Mouse (Mus musculus): ENCODE results near the gene Uck2. TPM values are rescaled to one million over a fixed set of nuclear protein-coding genes. Genes with fewer than 3 reads are reported as not detected.

Uck2 gene
- polyA plus RNA-seq, 1 experiment from 2014 or later: 83.2 TPM

DNA sequence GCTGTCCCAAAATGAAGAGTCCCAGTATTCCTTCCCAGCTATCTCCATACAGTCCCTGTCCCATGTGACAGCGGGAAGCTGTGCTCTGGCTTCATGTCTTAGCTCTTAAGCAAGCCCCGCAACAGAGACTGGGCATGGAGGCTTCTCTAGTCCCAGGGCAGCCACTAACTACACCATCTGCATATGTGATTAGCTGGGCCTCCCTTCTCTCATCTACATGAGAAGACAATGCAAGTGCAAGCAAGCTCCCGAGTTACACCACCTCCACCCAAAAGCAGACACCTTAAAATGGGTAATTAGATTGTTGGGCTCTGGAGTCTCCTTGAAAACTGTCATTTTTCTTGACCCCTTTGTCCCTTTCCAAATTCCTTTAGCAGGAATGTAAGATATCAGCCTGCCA is 3.0 kb downstream of the Uck2 start:
- H3K27me3 ChIP-seq: no peaks in the 10 kb centered on the region
- no peak for ATAC-seq (ENCODE audit: low FRiP score, low read depth)
- H3K4me3 ChIP-seq: no peak overlapping the region
- WGBS: 71% methylated on average over 3 of the region's 3 CpGs
- peaks cover 4% of the 10 kb centered on the region; the same call in 1 of the 2 replicates for H3K36me3 ChIP-seq
- peaks cover 29% of the 10 kb centered on the region for H3K4me1 ChIP-seq
- H3K9me3 ChIP-seq: no peaks in the 10 kb centered on the region
- no peak overlapping the region for H3K27ac ChIP-seq
- H3K4me2 ChIP-seq (replicated peaks): 0 out of 2 replicates have a peak overlapping the region, but pooled peaks have one; percentile 78
- no peak overlapping the region for H3K9ac ChIP-seq

DNA sequence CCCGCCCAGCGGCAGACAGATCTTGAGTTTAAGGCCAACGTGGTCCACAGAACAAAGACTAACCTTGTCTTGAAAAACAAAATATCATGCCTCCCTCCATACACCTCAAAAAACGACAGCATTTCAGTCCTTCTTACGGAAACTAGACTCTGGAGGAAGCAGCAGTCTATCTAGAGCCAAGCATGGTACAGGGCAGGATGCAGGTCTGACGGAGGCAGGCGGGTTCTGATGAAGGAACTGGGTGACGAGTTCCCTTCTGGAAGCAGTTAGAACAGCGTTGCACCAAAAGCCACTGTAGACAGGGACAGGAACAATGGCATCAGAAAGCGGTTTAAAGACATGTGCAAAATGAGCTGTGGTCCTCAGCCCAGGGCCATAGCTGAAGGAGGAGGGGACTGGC is 5.1 kb downstream of the Uck2 start:
- H3K9me3 ChIP-seq: no peaks in the 10 kb centered on the region
- H3K27me3 ChIP-seq: no peaks in the 10 kb centered on the region
- peaks cover 4% of the 10 kb centered on the region; the same call in 1 of the 2 replicates for H3K36me3 ChIP-seq
- WGBS: 88% methylated on average over 10 of the region's 10 CpGs
- no peak overlapping the region for H3K4me3 ChIP-seq
- H3K27ac ChIP-seq: no peak overlapping the region
- no peak overlapping the region for H3K4me2 ChIP-seq (replicated peaks)
- no peak for ATAC-seq (ENCODE audit: low FRiP score, low read depth)
- H3K9ac ChIP-seq: no peak overlapping the region
- H3K4me1 ChIP-seq: peaks cover 24% of the 10 kb centered on the region

DNA sequence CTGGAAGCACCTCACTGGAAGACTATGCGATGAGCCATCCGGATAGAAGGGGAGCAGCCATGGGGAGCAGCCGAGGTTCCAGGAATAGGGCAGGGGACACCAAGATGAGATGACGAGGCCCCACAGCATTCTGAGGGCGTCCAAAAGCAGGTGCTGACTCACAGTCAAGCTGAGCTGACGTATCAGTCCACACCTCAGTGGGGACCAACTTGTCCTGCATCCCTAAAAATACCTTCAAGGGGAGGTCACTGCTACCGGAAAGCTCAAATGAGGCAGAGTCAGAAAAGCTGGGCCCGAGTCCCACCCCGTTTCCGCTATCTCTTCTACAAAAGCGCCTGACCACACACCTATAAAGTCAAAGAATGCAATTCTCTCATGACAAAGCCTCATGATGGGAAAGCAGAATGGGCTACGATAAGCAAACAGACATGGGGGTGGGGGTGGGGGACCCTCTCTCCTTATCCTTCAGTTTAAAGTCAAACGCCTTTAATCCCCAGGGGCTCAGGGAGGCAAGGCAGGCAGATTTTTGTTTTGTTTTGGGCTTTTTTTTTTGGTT is 5.9 kb downstream of the Uck2 start:
- no peak overlapping the region for H3K4me2 ChIP-seq (replicated peaks)
- ATAC-seq (ENCODE audit: low FRiP score, low read depth): no peak
- no peaks in the 10 kb centered on the region for H3K27me3 ChIP-seq
- H3K4me1 ChIP-seq: peaks cover 24% of the 10 kb centered on the region
- no peak overlapping the region for H3K27ac ChIP-seq
- 84% methylated on average over 13 of the region's 13 CpGs for WGBS
- H3K9ac ChIP-seq: no peak overlapping the region
- no peak overlapping the region for H3K4me3 ChIP-seq
- peaks cover 4% of the 10 kb centered on the region; the same call in 1 of the 2 replicates for H3K36me3 ChIP-seq
- H3K9me3 ChIP-seq: no peaks in the 10 kb centered on the region

DNA sequence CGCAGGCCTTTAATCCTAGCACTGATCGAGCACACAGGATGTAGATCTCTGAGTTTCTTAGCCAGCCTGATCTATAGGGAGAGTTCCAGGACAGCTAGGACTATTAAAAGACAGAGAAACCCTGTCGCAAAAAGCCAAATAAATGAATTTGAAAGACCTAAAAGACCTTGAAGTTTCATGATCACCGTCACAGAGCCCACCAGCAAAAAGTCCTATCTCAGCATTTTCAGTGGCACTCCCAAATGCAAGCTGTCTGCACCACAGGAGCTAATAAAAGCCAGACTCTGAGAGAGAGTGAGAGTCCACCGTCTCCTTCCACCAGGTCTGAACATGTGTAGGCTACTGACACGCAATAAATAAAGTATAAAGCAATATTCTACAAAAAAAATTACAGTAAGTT is 6.7 kb downstream of the Uck2 start:
- H3K4me3 ChIP-seq: no peak overlapping the region
- no peak for ATAC-seq (ENCODE audit: low FRiP score, low read depth)
- H3K27ac ChIP-seq: no peak overlapping the region
- H3K9me3 ChIP-seq: no peaks in the 10 kb centered on the region
- 51% methylated on average over 6 of the region's 6 CpGs for WGBS
- H3K4me2 ChIP-seq (replicated peaks): no peak overlapping the region
- H3K36me3 ChIP-seq: peaks cover 4% of the 10 kb centered on the region; the same call in 1 of the 2 replicates
- no peaks in the 10 kb centered on the region for H3K27me3 ChIP-seq
- H3K9ac ChIP-seq: no peak overlapping the region
- peaks cover 24% of the 10 kb centered on the region for H3K4me1 ChIP-seq

DNA sequence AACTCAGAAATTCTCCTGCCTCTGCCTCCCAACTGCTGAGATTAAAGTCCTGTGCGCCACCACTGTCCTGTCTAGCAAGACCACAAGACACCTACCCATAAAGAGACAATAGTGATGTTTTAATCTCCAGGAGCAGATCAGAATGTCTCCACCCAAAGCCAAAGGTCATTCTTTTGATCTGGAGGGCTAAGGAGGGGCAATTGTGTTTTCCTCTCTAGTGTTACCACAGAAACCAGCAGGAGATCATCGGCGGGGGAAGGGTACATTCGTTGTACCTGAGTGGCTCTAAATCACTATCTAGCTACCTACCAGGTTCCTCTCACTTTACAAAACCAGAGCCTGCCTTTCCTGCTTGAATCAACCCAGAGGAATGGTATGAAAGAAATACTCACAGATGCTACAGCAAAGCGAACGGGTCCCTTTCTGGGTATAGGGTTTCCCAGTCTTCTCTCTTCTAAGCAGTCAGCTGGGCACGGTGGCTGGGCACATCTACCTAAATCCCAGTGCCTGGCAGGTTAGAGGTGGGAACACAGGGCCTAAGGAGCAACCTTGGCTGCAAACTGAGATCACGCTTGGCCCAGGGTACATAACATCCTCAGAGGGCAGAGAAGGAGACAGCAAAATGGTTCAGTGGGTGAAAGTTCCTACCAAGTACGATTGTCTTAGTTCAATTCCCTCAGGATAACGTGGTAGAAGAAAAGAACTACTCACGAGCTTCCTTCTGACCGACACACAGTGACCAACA is 10.3 kb downstream of the Uck2 start:
- WGBS: 85% methylated on average over 12 of the region's 12 CpGs
- ATAC-seq (ENCODE audit: low FRiP score, low read depth): no peak

DNA sequence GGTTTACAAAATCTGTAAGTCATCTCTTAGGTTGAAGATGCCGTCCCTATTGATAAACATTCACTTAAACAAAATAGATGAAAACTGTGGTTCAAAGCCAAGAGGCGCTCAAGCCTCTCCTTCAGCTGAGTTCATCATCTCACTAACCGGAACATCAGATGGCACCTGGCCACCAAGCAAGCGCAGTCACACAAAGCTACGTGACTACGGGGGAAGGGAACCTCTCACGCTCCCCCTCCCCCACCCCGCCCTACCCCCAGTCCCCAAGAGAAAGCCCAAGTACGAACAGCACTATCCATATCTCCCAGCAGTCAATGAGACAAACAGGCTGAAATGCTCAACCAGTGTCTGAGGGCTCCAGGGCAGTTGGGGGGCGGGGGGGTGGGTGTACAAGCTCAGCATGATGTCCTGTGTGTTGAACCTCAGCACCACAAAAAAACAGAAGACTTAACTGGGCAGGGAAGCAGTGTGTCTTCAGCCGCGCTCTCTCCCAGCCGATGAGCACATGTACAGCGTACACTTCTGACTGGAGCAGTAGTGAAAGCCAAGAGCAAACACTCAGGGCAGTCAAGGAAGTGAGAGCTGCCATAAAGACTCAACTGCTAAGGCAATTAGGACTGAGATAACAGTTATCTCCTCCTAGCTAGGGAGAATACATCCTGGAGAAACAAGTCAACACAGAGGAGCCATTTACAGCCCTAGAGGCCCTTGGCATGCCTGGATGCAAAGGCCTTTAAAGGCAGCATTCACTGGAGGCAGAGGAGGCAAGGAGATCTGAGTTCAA is 11.5 kb downstream of the Uck2 start:
- Histone ChIP-seq H3K9me3 (no peaks in the 10 kb centered on the region), H3K4me3 (no peak overlapping the region), H3K36me3 (no peaks in the 10 kb centered on the region), H3K4me1 (peaks cover 41% of the 10 kb centered on the region), H3K4me2 (replicated peaks) (no peak overlapping the region), H3K27me3 (no peaks in the 10 kb centered on the region), H3K27ac (no peak overlapping the region), H3K9ac (no peak overlapping the region)
- no peak for ATAC-seq (ENCODE audit: low FRiP score, low read depth)
- 68% methylated on average over 14 of the region's 14 CpGs for WGBS

More for the DNA sequence above, 10.3 kb downstream of the Uck2 start:
- H3K27ac ChIP-seq: no peak overlapping the region
- H3K4me1 ChIP-seq: peaks cover 36% of the 10 kb centered on the region
- no peak overlapping the region for H3K9ac ChIP-seq
- no peak overlapping the region for H3K4me2 ChIP-seq (replicated peaks)
- H3K27me3 ChIP-seq: no peaks in the 10 kb centered on the region
- no peak overlapping the region for H3K4me3 ChIP-seq
- no peaks in the 10 kb centered on the region for H3K9me3 ChIP-seq
- H3K36me3 ChIP-seq: no peaks in the 10 kb centered on the region

DNA sequence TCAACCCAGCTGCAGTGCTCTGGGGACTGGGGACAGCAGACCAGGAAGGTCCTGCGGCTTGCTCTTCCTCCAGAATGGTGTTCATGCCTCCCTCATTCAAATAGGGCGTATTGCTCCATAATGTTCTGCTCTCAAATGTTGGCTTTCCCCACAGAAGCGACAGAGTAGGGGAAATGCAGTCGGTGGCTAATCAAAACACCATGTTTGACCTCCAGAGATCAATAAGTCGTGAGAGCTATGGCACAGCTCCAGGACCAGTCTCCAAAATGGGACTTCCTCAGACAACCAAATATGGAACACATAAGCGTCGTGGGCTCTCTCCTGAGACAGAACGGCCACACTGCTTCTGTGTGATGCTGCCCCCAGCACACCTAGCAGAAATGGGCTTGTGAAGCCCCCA is 13.3 kb downstream of the Uck2 start:
- 0 out of 2 replicates have a peak overlapping the region, but pooled peaks have one; percentile 19 for H3K4me2 ChIP-seq (replicated peaks)
- H3K4me1 ChIP-seq: peaks cover 42% of the 10 kb centered on the region
- H3K36me3 ChIP-seq: no peaks in the 10 kb centered on the region
- no peak overlapping the region for H3K4me3 ChIP-seq
- H3K9ac ChIP-seq: no peak overlapping the region
- ATAC-seq (ENCODE audit: low FRiP score, low read depth): no peak
- peak overlapping the region; percentile 39; the same call in 1 of the 2 replicates for H3K27ac ChIP-seq
- H3K27me3 ChIP-seq: no peaks in the 10 kb centered on the region
- 32% methylated on average over 8 of the region's 8 CpGs for WGBS
- H3K9me3 ChIP-seq: no peaks in the 10 kb centered on the region

DNA sequence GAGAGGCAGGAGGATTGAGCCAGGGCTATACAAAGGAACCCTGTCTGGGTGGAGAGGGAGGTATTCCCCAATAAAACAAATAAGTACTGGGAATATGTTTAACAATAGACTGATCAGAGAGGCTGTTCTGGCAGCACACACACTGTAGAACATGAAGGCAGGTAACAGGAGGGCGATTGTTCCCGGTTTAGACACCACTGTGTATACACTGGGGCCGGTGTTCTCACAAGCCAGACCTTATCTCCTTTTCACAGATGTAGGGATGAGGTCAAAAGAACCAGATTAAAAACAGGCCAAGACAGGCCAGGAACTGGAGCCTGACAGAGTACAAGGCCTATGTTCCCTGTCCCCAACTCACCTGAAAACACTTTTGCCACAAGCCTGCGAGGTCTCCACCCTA is 13.8 kb downstream of the Uck2 start:
- 44% methylated on average over 4 of the region's 4 CpGs for WGBS

DNA sequence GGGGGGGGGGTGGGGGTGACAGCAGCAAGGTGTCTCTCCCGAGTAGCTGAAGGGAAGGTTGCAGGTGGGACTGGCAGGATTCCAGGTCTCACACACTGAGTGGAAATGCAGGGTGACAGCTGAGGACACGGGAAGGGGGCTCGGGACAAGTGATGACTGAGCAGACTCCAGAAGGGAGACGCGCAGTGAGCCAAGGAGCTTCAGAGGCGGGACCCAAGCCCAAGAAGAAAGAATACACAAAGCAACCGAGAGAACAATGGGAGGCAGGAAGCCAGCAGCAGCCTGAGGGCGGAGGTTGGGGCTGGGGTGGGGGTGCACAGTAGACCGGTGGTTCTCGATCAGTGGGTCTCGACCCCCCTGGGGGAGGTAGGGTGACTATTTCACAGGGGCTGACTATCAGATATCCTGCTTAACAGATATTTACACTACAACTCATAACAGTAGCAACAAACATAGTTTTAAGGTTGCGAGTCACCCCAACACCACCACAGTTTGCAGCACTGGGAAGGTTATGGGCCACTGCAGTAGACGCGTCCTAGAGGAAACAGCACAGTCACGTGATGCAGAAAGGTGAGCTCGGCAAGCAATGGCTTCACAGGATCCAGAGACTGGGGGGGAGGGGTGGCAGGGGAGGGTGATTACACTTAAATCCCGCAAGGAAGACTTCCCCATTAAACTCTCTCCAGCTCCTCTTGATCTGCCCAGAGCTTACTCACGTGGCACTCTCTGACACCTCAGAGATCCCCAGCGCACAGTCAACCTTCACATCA is 14.6 kb downstream of the Uck2 start:
- peak overlapping the region; percentile 53; the same call in 1 of the 2 replicates for H3K27ac ChIP-seq
- WGBS: 17% methylated on average over 19 of the region's 19 CpGs
- no peaks in the 10 kb centered on the region for H3K27me3 ChIP-seq
- peaks cover 45% of the 10 kb centered on the region for H3K4me1 ChIP-seq
- no peaks in the 10 kb centered on the region for H3K36me3 ChIP-seq
- H3K9me3 ChIP-seq: no peaks in the 10 kb centered on the region
- H3K4me2 ChIP-seq (replicated peaks): peak overlapping the region; percentile 52
- ATAC-seq (ENCODE audit: low FRiP score, low read depth): peak; percentile 42
- 0 out of 2 replicates have a peak overlapping the region, but pooled peaks have one; percentile 3 for H3K4me3 ChIP-seq
- H3K9ac ChIP-seq: no peak overlapping the region

More for the DNA sequence above, 13.8 kb downstream of the Uck2 start:
- Histone ChIP-seq H3K4me3 (no peak overlapping the region), H3K9me3 (no peaks in the 10 kb centered on the region), H3K27me3 (no peaks in the 10 kb centered on the region), H3K4me2 (replicated peaks) (peak overlapping the region; percentile 52), H3K4me1 (peaks cover 42% of the 10 kb centered on the region), H3K27ac (0 out of 2 replicates have a peak overlapping the region, but pooled peaks have one; percentile 39), H3K36me3 (no peaks in the 10 kb centered on the region), H3K9ac (no peak overlapping the region)
- no peak for ATAC-seq (ENCODE audit: low FRiP score, low read depth)

DNA sequence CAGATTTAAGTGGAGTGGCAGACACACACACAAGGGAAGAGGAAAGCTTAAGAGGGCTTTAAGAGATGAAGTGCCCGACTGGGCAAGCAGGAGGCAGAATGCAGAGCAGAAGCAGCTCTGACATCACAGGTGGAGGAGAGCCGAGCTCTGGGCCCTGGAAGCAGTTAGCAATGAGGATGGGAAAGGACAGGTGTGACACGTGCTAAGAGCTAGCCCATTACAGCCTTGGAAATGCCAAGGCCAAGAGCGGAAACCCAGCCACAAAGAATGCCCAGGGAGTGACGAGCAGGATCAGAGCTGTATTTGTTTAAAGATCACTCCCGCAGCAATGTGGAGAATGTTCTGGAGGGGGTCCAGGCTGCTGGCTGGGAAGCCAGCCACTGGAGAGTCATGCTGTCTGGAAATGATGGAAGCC is 15.3 kb downstream of the Uck2 start:
- H3K9ac ChIP-seq: no peak overlapping the region
- H3K4me2 ChIP-seq (replicated peaks): peak overlapping the region; percentile 52
- WGBS: 27% methylated on average over 6 of the region's 6 CpGs
- H3K4me3 ChIP-seq: no peak overlapping the region
- no peaks in the 10 kb centered on the region for H3K36me3 ChIP-seq
- H3K27ac ChIP-seq: peak overlapping the region; percentile 53
- H3K27me3 ChIP-seq: no peaks in the 10 kb centered on the region
- peaks cover 45% of the 10 kb centered on the region for H3K4me1 ChIP-seq
- ATAC-seq (ENCODE audit: low FRiP score, low read depth): peak; percentile 57
- H3K9me3 ChIP-seq: no peaks in the 10 kb centered on the region

DNA sequence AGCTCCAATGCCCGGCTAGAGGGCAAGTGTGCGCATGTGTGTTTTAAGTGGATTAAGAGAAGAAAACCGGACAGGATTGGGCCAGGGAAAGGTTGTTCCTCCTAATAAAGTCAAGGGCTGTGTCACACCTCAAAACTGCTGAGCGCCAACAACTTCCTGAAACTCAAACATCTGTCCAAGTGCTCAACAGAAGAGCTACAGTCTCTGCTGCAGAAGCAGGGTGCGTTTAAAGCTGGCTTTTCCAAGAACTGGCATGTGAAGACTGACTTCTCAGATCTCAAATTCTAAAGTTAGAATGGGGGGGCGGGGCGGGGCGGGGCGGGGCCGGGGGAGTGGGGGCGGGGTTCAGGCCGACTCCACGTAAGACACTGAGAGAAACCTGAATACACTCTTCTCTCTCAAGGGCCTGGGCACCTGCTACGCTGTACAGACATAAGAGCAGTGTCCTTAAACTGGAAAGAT is 15.7 kb downstream of the Uck2 start:
- peak; percentile 28; the same call in 1 of the 2 replicates for ATAC-seq (ENCODE audit: low FRiP score, low read depth)
- H3K4me1 ChIP-seq: peaks cover 45% of the 10 kb centered on the region

More for the DNA sequence above, 15.7 kb downstream of the Uck2 start:
- Histone ChIP-seq H3K27ac (peak overlapping the region; percentile 56), H3K27me3 (no peaks in the 10 kb centered on the region), H3K9ac (no peak overlapping the region), H3K4me3 (no peak overlapping the region), H3K36me3 (no peaks in the 10 kb centered on the region), H3K4me2 (replicated peaks) (peak overlapping the region; percentile 52), H3K9me3 (no peaks in the 10 kb centered on the region)
- 26% methylated on average over 14 of the region's 14 CpGs for WGBS

Measured in limb, embryonic 13.5 days (tissue).